Mouse (Mus musculus): ENCODE data around the gene Ints7. TPM values are rescaled to one million over a fixed set of nuclear protein-coding genes. Genes with fewer than 3 reads are reported as not detected.

The Ints7 gene
- total RNA-seq, 4 experiments from 2014 or later, result 4.6 to 5.9 (median 4.8) TPM

DNA sequence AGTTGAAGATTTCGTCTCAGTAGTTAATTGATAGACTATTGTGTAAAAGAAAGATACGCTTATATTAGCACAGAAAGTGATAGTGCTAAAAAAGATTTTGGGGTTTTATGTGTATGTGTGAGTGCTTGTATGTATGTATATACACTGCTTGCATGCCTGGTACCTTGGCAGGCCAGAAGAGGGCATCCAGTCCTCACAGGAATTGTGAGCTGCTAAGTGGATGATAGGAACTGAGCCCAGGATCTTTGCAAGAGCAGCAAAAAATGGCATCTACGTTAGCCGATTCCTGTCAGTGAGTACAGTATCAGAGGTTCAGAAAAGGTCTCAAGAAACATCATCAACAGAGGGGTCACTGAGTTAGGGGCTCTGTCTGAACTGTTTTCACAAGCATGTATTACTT, 9.0 kb downstream of the Ints7 start:
- DNase-seq (ENCODE audit: low spot score in 2 of 2), result no peak

DNA sequence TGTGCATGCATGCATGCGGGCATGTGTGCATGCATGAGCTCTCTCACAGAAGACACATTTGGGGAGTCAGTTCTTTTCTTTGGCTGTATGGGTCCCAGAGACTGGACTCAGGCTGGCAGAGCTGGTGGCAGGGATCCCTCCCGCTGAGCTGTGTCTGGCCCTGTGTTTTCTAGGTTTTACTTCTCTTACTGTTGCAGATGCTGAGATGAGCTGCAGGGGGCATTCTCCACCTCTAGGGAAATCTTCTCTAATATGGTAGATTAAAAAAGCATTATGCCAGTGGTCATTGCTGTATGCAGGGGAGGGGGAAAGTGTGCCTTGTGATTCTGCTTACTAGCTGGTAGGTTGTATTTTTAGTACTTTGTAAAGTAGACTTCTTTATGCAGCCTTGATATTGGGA, 10.3 kb downstream of the Ints7 start:
- no peak for DNase-seq (ENCODE audit: low spot score in 2 of 2)

DNA sequence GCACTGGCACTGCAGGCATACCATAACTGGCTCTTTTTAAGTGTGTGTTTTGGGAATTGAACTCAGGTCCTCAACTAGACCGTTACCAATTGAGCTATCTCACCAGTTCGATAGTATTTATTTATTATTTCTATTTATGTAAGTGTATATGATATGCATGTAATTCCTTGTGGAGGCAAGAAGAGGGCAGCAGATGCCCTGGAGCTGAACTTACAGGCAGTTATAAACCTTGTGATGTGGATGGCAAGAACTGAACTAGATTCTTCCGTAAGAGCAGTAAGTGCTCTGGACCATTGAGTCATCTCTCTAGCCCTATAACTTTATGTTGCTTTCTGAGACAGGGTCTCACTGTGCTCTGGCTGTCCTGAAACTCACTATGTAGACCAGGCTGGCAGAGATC, 11.6 kb downstream of the Ints7 start:
- DNase-seq (ENCODE audit: low spot score in 2 of 2), result no peak

DNA sequence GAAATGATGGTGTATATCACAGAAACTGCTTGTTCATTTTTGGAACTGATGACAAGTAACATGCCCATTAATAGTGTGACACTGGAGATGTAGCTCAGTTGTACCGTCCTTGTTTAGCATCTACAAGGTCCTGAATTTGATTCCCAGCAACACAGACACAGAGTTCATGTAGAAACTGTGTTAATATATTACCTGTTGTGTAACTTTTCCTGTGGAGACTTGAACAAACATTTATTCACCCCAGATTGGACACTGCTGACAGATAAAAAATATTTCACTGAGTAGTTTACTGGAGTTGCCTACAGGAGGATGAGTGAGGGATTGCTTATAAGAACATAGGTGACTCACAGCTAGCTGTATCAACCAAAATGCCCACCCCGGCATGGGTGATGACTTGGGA, 13.3 kb downstream of the Ints7 start:
- DNase-seq (ENCODE audit: low spot score in 2 of 2), result no peak

DNA sequence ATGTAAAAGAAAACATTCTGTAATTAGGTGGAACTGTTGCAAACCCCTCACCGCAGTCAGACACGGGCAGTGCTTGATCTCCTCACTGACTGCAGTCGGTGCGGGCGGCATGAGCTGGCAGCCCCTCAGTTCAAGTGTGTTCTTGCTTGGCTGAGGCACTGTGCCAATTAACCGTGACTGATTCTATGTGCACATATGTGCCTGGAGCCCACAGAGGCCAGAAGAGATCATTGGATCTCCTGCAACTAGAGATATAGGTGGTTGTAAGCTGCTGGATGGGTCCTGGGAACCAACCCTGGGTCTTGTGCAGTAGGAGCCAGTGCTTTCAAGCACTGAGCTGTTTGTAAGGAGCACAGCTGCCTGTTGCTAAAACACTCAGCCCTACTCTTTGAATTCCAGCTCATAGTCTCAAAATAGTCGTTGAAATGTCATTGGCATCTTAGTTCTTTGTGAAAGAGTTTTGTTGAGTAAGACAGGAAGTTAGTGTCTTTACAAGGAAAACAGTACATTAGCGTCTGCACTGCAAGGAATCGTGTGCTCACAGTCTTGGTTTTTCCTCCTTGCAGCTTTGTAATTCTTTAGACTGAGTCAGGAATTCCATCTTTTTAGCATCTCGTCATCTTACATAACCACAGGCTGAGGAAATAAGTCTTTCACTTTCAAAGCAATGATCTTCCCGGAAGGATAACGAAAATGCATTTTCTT, 16.7 kb downstream of the Ints7 start:
- DNase-seq (ENCODE audit: low spot score in 2 of 2), result no peak

DNA sequence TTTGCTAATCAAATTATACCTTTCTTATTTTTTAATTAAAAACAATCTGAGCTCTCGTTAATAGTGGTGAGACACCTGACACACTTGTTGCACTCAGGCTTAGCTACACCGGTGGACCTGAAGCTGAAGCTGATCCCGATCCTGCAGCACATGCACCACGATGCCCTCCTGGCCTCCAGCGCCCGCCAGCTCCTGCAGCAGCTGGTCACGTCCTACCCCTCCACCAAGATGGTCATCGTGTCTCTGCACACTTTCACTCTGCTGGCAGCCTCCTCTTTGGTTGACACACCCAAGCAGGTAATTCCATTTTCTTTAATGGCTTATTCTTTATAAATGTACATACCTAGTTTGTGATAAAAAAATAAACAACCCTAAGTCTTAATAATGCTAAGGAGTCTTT, 20.6 kb downstream of the Ints7 start:
- DNase-seq (ENCODE audit: low spot score in 2 of 2), result no peak

DNA sequence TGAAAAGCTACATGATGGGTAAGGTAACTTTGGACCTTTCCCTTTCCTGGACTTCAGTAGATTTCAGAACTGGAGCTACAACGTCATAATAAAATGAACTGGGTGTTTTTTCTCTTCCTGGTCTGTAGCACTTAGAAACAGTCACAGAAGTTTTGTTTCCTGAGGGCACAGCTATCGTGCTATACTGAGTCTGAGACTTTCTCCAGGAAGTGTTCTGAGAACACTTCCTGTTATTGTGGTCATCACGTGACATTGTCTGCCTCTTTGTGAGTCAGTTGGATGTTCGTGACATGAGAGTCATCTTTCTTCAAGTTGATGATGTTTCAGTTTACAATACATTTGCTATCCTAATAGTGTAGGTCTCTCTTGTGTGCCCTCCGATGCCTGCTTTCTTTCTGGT, 23.8 kb downstream of the Ints7 start:
- DNase-seq (ENCODE audit: low spot score in 2 of 2), result no peak

DNA sequence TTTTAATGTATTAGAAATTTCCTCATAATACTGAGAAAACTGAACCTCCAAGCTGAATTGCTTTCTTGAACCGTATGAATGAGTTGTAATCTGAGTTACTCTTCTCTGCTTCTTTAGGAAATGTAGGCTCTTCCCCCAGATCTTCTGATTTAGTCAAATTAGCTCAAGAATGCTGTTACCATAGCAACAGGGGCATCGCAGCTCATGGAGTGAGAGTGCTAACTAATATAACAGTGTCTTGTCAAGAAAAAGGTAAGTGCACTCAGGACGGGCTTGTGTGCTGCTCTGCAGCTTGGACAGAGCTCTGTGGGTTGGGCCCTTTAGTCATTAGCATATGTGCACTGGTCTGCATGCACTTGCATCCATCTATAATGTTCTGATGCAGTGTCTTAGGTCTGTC, 29.3 kb downstream of the Ints7 start:
- DNase-seq (ENCODE audit: low spot score in 2 of 2), result no peak

DNA sequence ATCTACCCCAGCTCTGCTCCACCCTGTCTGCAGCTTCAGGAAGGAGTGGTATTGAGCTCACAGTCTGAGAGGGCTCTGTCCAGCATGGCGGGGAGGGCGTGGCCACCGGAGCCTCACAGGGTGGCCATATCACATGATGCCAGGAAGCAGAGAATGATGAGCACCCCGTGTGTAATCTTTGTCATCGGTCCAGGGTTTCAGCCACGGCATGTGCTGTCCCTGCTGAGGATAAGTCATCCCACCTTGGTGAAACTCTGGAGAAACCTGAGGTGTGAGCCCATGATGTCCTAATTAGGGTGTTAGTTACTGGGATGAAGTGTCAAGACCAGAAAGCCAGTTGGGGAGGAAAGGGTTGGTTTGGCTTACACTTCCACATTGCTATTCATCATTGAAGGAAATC, 33.6 kb downstream of the Ints7 start:
- no peak for DNase-seq (ENCODE audit: low spot score in 2 of 2)

DNA sequence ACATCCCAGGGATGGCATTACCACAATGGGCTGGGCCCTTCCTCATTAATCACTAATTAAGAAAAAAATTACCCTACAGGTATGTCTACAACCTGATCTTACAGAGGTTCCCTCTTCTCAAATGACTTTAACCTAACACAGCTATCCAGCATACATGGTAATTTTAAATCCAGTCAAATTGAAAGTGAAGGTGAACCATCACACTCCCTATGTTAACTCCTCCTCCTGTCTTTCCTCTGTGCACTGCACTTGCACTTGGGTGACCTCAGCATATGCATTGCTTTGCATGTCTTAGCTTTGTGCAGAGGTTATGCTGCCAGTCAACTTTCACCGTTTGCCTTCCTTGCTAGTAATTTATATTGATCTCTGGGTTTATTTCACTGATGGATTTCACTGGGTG, 34.1 kb downstream of the Ints7 start:
- DNase-seq (ENCODE audit: low spot score in 2 of 2), result no peak

DNA sequence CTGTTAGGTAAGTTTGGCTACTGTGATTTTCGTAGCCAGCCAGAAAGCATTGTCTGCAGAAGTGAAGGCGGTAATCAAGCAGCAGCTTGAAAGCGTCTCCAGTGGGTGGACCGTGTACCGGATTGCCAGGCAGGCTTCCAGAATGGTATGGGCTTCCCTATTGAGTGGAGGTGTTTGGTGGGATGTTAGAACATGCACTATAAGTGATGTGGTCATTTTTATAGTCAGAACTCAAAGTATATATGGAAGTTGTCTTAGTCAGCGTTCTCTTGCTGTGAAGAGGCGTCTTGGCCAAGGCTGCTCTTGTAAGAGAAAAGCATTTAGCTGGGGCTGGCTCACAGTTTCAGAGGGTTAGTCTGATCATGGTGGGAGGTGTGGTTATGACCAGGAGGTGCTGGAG, 34.9 kb downstream of the Ints7 start:
- DNase-seq (ENCODE audit: low spot score in 2 of 2), result no peak

DNA sequence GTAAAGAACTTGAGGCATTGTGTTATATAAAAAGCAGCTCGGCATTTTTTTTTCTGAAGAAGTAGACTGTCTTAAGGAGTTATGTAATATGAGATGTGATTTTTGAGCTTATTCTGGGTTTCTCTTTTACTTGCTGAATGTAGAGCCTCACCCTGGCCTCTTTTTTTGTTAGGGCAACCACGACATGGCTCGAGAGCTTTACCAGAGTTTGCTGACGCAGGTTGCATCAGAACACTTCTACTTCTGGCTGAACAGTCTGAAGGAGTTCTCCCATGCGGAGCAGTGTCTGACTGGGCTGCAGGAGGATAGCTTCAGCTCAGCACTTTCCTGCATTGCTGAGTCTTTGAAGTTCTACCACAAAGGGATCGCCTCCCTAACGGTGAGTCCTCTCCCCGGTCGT, 36.2 kb downstream of the Ints7 start:
- DNase-seq (ENCODE audit: low spot score in 2 of 2), result no peak

DNA sequence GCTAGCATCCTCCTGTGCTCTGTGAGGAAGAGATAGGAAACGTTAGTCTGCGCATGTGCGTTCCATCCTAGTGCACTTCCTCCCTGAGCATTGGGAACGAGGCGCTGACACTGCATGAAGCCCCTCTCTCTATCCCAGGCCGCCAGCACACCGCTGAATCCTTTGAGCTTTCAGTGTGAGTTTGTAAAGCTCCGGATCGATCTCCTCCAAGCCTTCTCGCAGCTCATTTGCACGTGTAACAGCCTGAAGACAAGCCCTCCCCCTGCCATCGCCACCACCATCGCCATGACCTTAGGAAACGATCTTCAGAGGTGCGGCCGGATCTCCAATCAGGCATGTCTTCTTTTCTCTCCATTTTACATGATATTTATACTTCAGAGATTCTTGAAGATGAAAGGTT, 37.4 kb downstream of the Ints7 start:
- DNase-seq (ENCODE audit: low spot score in 2 of 2), result no peak

DNA sequence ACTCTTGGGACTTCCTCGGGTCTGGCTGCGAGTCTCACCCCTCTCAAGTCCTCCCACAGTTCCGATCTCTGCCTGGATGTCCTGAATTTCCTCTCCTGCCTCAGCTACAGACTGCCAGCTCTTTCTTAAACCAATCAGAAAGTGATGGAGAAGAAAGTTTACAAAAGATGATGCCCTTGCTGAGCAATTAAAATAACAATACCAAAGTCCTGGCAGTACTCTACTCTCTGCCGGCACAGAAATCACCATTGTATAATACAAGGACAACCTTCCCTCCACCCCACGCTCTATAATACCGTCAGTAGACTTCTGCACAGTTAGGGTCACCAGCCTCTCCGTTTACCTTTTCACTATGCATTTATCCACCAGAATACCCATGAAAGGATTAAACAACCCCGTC, 40.8 kb downstream of the Ints7 start:
- no peak for DNase-seq (ENCODE audit: low spot score in 2 of 2)

DNA sequence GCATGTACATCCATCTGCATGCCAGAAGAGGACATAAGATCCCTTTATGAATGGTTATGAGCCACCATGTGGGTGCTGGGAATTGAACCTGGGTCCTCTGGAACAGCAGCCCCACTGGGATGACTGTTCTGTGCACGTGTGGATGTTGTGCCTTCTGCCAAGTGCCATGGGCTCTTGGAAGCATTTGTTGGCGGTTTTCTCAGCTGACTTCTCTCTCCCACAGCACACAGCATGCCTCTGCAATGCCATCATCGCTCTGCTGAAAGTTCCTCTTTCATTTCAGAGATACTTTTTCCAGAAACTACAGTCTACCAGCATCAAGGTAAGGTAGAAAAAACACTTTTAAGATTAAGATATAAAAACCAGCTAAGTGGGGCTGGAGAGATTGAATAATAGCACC, 42.2 kb downstream of the Ints7 start:
- no peak for DNase-seq (ENCODE audit: low spot score in 2 of 2)

DNA sequence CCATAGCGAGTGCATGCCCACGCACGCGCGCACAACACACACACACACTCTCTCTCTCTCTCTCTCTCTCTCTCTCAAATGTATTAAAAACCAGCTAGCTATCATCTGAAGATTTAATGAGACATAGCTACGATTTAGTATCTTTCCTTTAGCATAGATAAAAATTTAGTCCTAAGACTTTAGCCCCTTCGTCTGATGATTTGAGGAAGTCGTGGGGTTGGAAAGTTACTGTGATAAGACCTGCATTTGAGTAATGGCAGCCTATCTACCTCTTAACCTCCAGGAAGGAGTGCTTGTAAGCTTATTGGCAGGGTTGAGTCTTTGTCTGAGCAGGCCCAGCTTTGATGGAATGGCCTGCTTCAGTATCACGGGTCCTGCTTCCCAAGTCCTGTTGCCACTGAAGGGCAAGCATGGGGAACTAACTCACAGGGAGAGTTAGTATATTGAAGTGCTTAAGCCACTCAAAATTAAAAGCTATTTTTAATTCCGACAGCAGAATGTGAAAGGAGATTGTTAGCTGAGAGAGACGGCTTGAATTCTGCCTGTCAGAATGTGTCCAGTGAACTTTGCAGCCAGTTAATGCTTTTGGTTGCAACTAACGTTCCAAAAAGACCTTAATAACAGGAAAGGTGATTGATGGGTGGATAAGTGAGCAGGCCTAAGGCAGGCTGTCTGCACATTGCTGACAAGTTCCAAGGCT, 42.8 kb downstream of the Ints7 start:
- DNase-seq (ENCODE audit: low spot score in 2 of 2), result no peak

DNA sequence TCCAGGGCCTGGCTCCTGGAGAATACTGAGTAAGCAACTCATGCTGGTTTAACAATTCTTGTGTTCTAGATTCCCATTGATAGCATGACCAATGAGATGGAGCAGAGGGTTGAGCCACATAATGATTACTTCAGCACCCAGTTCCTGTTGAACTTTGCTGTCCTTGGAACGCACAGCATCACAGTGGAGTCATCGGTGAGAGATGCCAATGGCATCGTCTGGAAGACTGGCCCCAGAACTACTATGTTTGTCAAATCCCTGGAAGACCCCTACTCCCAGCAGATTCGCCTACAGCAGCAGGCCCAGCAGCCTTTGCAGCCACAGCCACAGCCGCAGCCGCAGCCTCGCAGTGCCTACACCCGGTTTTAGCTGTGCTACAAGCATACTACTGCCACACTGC, 45.7 kb downstream of the Ints7 start:
- DNase-seq (ENCODE audit: low spot score in 2 of 2), result no peak

DNA sequence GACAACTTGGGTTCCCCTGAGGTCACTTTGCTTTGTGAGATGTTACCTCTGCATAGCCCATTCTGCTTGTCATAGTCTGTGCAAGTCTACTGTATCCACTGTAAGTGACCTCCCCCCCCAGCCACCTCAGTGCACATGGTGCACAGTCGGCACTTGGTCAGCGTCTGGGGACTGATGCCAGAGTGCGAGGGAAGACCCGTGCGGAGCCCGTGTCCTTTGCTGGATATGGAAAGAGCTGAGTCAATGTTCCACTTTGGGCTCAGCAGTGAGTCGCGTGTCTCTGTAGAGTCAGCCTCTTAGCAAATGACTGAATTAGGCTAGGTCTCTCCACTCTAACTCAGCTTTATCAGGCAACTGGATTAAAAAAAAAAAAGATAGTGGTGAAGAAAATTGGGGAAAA, 47.4 kb downstream of the Ints7 start:
- DNase-seq (ENCODE audit: low spot score in 2 of 2), result peak; percentile 24 to 33

DNA sequence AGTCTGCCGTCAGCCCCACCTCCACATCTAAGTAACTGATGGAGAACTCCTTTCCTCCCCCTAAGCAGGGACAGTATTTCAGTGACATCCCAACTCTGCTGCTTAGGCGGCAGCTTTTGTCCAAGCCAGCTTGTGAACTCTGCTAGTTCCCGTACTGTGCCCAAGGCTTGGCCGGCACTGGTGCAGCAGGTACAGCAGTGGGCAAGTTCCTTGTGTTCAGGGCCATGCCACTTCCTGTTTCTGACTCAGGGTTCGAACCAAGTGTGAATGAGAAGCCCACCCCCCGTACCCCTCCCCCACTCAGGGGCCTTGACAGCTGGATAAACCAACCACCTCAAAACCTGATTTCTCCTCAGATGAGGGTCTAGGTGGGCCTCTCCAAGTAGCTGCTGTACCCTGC, 49.1 kb downstream of the Ints7 start:
- DNase-seq (ENCODE audit: low spot score in 2 of 2), result no peak

DNA sequence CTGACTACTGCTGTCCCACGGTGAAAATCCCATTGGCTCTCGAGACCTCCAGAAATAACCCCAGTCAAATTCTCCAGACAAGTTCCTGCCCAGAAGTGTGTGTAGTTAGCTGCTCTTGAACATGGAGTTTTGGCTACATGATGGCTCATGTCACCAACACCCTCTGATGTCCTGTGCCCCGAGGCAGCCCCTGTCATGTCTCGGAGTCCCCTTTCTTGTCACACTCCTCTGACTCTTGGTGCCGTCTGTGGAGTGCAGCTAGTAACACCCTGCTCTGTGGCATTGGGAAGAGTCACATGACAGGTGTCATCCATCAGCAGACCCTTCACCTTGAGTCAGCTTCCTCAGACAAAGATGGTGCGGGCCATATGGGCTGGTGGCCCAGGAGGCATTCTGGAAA, 49.6 kb downstream of the Ints7 start:
- DNase-seq (ENCODE audit: low spot score in 2 of 2), result no peak

DNA sequence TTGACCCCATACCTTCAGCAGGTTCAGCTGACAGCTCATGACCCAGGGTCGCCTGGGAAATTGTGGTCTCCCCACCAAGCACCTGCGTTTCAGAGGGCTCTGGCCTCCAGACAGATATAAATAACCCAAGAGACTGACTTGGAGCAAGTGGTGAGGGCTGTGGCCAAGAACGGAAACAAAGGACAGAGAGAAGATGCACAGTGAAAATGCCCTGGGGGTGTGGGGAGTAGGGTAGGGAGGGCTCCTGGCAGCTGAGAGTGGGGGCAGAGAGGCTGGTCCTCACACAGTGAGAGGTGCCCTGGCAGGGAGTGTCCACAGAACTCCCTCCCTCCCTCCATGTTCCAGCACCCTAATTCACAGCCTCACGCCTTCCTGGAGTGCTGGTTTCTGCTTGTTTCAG, 50.2 kb downstream of the Ints7 start:
- no peak for DNase-seq (ENCODE audit: low spot score in 2 of 2)

DNA sequence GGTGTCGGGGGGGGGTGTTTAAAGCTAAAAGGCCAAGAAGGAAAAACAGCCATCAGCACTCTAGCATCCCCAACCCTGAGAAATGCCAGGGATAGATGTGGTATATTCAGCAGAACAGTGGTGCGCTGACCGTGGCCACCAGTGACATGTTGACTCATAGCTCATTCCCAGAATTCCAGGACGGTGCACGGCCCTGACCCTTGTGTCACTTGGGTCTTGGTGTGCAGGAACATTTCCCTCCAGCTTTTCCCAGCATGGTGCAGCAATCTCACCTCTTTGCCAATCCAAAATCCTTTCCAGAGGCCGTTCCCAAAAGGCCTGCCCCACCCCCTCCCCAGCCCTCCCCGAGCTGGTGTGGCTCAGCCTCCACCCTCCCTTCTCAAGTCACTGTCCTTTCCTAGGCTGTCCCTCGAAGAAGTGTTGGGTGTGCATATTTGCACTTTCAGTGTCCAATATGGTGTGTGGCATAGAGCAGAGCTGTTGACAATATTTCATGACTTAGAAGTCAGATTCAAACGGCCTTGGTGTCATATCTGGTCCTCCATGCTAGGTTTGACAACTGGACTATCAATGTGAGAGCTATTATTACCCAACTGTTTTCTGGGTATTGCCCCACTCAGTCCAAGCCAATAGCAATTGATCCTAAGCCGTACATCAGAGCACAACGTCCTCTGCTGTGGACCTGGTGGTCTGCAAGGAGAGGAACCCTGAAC, 53.2 kb downstream of the Ints7 start:
- DNase-seq (ENCODE audit: low spot score in 2 of 2), result no peak

DNA sequence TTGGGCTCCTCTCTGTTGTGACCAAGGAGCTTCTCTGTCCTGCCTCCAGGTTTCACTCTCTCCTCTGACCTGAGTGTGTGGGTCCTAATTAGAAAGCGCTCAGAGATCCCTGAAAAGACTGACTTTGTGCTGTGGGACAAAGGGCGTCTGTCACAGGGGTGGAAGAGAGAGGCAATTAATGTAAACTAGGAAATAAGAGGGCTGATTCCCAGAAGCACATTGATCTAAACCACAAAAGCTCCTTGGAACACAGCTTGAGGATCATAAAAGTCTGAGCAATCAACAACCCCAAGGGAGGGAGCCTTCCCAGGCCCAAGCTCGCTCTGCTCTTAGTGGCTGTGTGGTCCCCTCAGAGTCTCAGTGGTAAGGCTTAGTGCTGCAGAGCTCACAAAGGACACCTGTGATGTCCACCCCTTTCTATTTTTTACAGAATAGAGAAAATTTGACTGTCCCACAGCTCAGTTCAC, 53.8 kb downstream of the Ints7 start:
- DNase-seq (ENCODE audit: low spot score in 2 of 2), result no peak

Data from gastrocnemius, adult 8-10 months (tissue).